Mouse (Mus musculus) fat pad, adult 2 months (tissue): Measurements from ENCODE around the gene Ncor1.
A peak's percentile ranks its signal among the peaks of the same experiment; 100 is the strongest.
"Not testable (repeated sequence)": the region's sequence is repeated elsewhere in the genome, so short reads cannot be mapped to it uniquely, and the experiment has no call there.

Experiments used
- DNase-seq: peaks from one replicate; pipeline ENCODE4 v3.0.0-alpha.2; 2011; ENCODE audit warnings: low read depth, low spot score; ENCODE audit errors: extremely low read depth

Gene Ncor1

DNA sequence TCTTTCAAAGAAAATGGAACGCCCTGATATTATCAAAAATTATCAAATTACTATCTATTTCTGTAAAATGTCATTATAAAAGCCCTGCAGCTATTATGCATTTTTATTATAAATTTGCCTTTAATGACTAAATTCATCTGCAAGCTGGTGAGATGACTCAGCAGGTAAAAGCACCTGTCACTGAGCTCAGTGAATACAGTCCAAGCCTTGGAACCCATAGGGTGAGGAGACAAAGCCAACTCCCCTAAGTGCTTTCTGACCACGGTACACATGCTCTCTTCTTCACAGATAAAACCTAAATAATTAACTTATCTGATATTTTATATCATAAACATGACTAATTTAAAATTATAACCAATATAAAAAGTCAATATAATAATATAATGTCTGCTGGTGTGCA lies 86.6 kb downstream of the Ncor1 start:
- no peak for DNase-seq

GRCm38 (mm10) chr11:62369924-62370323 lies 88.4 kb downstream of the Ncor1 start:
- DNase-seq: no peak

DNA sequence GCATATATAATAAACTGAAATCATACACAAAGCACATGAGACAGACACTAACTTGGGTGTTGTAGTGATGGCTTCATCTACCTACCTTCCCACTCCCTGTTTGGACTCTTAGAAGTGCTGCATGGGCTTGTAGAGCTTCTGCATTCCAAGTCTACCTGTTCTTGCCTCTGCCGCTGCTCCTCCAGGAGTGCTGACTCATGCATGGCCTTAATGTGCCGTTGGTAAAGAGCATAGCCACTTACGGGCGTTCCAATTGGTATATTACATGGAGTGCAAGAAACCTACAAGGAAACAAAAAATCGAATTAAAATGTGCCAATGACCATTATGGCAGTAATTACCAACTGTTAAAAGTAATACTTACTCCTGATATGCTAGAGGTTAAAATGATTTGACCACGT lies 91.5 kb downstream of the Ncor1 start:
- no peak for DNase-seq

GRCm38 (mm10) chr11:62355216-62355615 lies 103.1 kb downstream of the Ncor1 start:
- no peak for DNase-seq

DNA sequence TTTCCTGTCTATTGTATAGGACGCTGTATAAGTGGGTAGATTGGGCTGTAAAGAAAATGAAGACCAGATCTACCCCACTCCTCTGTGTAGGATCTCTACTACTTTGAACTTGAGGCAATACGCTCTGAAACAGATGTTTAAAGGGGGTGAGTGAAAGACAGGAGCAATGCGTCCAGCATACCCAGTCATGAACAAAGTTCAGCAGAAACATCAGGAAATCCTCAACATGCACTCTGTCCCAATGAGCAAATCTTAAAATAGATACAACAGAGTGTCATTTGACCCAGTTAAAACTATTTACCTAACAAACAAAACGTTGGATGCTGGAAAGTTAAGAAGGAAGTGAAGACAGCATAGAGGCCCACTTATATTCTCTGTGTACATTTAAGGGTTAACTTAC lies 106.4 kb downstream of the Ncor1 start:
- DNase-seq: no peak

DNA sequence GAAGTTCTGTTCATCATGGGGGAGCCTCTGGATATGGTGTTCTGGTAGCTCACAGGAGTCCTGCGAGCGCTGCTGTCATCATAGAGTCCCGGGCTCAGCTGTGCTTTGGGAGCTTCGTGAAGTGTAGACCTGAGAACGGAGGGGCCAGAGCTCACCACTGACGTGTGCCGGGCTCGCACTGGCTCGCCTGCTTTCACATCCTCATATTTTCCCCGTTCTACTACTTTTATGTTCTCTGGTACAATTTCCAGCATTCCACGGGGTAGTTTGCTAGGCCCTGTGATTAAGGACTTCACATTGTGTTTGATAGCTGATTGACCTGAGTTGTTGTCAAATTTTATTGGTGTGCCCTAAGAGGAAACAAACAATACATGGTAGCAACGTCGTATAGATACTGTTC lies 115.3 kb downstream of the Ncor1 start:
- no peak for DNase-seq

DNA sequence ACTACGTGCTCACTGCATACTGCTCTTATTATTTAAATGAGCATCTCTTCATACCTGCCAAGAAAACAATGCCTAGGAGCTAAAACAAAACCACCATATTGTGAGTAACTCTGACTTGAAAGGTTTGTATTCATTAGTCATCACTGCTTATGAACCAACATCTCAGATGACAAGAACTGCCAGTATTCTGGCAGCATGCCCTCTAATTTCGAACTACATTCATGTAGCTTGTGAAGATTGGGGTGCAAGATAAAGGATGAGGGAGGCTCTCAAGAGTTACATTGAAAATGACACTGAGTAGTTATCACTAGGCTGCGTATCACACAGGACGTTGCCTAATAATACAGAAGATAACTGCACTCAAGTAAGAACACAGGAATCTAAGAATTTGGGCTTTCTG lies 126.1 kb downstream of the Ncor1 start:
- DNase-seq: no peak

GRCm38 (mm10) chr11:62331141-62331540 lies 127.2 kb downstream of the Ncor1 start:
- DNase-seq: no peak

- no peak for DNase-seq
Measured at GRCm38 (mm10) chr11:62323659-62324058, 134.7 kb downstream of the Ncor1 start.

DNA sequence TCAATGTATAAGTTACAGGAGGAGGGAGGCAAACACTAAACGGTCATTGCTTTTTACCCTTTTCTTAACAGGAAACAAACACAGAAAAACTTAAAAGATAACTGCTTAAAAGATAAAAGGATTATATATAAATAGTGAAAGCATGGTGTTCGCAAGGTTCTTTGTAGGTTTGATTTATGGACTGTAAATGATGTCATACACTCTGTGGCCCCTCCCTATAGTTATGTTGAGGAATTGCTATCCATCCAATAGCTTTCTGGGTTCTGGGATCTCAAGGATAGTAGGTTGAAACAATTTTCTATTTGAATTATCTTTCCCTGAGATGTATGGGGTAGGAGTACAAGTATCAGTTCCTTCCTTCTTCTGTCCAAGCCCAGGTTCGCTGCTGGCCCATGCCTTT lies 138.2 kb downstream of the Ncor1 start:
- DNase-seq: no peak

DNA sequence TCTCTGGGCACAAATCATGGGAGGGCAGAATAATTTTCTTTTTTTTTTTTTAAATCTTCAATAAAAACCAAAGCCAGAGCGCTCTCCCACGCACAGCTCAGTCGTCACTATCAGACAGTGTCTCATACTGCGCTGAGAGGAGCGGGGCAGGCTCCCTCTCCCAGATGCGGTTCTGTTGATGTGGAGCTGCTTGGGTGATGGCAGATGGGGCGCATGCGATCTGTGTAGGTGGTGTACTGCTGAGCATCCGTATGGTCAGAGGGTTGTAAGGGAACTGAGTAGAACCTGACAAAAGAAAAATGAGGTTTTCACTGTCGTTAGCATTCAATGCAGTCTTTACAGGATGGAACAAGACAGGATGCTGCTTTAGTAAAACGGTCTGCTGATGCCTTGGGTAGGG lies 140.6 kb downstream of the Ncor1 start:
- DNase-seq: no peak

GRCm38 (mm10) chr11:62314984-62315383 lies 143.4 kb downstream of the Ncor1 start:
- no peak for DNase-seq

- DNase-seq: no peak
Measured at GRCm38 (mm10) chr11:62309296-62309695, 149.0 kb downstream of the Ncor1 start.

GRCm38 (mm10) chr11:62305866-62306265 lies 152.5 kb downstream of the Ncor1 start:
- DNase-seq: no peak

GRCm38 (mm10) chr11:62298883-62299282 lies 159.5 kb downstream of the Ncor1 start:
- no peak for DNase-seq

DNA sequence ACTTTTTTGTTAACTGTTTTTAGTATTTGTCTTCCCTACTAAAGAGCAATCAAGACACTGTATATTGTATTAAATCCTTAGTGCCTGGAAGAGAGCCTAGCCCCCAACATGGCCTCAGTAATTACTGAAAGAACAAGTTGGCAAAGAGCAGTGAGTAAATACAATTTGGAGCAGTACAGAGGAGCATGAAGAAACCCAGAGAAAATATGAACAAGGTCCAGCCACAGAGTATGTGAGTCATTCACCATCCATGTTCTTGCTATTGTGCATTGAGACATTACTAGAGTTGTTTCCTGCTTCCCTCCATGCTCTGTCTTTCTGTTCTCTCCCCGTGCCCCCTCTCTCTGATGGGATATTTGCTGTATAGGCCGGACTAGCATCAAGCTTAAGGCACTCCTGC lies 164.2 kb downstream of the Ncor1 start:
- no peak for DNase-seq

DNA sequence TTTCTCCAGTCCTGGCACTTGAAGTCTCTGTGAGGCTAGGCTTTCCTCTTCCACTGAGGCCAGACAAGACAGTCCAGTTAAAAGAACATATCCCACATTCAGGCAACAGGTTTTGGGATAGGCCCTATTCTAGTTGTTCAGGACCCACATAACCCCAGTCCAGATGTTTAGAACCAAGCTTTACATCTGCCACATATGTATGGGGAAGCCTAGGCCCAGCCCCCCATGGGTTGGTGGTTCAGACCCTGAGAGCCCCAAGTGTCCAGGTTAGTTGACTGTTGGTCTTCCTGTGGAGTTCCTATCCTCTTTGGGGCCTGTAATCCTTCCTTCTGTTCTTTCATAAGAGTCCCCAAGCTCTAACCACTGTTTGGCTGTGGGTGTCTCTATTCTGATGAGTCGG lies 170.6 kb downstream of the Ncor1 start:
- no peak for DNase-seq

- DNase-seq: no peak
Measured at GRCm38 (mm10) chr11:62285020-62285419, 173.3 kb downstream of the Ncor1 start.

GRCm38 (mm10) chr11:62284020-62284419 lies 174.3 kb downstream of the Ncor1 start:
- not testable (repeated sequence) for DNase-seq

- no peak for DNase-seq
Measured at GRCm38 (mm10) chr11:62281601-62281997, 176.7 kb downstream of the Ncor1 start.

DNA sequence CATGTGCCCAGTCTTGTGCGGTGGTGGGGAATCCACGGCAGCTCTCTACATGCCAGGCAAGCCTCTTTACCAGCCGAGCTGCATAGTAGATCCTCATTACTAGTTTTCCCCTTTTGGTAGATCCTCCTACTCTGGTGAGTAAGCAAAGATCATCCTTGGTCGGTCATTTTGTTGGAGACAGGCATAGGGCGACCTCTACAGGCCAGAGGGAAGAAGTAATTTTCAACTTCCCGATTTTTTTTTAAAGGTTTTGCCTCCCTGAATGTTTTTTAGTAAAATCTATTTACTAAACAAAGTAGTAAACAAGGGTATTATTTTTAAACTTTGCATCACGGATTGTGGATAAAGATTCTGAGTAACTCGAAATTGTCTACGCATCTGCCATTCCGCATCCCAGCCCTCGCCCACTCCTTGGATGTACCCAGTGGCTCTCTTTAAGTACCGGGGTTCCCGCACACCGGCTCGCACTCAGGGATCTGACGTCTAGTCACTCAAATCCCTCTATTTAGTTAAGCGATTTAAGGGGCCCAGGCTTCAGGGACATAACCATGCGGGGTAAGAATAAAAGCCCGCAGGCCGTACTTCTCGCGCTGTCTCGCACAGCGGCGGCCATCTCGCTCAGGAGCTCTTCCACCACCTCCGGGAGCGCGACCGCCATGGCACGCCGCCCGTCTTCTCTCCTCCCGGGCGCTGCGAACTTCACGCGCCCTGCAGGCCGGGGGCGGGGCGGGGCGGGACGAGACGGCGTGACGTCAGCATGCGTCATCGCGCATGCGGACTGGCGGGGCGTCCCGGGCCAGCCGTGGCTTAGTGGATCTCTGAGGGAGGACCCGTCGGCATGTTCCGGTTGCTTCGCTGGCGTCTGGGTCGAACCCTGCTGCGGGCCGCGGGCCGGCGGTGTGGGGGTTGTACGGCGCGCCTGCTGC lies 177.4 kb downstream of the Ncor1 start, which contains the start of the genes Zswim7 and Ttc19:
Zswim7 (minus strand) TSS at position 701 of the 926 bp plus-strand sequence.
Ttc19 (plus strand) TSS at position 799 of the 926 bp plus-strand sequence.
- peak; percentile 23 for DNase-seq

- DNase-seq: no peak
Measured at GRCm38 (mm10) chr11:62278027-62278426, 180.3 kb downstream of the Ncor1 start.

DNA sequence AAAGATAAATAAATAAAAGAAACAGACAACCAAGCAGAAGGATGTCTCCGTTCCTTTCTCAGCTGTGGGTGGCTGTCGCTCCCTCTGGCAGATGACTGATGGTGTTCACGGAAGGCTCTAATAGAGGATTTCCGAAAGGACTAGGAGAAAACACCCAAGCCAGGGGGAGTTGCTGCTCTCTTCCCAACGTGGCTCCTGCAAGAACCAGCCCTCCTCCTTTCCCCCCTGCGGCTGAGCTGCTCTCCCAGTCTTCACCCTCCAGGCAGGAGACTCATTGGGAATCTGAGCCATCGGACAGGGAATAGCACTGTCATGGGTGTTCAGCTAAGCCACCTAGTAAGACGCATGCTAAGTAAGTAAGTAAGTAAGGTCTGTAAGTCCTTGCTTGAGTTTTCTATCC lies 181.3 kb downstream of the Ncor1 start:
- DNase-seq: no peak
